Mouse (Mus musculus): ENCODE data around the gene Tcta. TPM values are rescaled to one million over a fixed set of nuclear protein-coding genes. Genes with fewer than 3 reads are reported as not detected.
A peak's percentile ranks its signal among the peaks of the same experiment; 100 is the strongest.

The Tcta gene
- total and polyA plus RNA-seq, 3 experiments, result 3.0 to 8.7 (median 7.3) TPM

DNA sequence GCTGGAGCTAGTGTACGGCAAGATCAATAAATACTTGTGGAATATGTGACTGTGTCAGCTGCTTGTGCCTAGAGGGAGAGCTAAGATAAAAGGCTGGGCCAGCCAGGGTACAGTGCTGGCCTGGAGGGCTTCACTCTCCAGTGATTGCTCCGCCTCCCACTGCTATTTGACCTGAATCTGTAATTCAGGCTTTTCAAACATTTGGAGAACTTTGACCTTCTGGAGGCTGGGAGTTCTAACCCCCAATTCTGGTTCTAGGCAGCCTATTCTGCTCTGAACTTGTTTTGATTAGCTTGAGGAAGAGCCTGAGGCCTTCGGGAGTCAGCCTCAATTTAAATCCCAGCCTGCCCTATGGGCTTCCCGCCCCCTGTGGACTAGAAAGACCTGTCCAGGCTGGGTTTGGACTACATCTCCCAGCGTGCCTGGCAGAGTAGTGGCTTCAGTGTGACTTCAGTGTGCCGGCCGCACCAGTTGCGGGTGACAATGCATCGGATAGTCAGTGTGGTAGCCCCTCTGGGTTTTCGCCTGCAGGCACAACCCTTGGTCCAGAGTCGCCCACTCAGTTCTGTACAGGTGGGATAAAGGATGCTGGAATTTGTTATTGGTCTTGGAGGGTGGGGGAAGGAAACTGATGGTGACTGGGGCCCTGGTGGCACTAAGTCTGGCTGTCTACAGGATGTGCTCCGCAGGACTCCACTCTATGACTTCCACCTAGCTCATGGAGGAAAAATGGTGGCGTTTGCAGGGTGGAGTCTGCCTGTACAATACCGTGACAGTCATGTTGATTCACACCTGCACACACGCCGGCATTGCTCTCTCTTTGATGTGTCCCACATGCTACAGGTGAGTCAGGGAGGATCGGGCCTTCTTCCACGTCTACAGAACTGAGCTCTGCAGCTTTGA lies 9.3 kb downstream of the Tcta start, which contains the start of gene Amt:
Gene Amt (plus strand): TSS at position 401 of the 903 bp plus-strand sequence.
- no peak within 1 kb of the TSS for H3K27ac ChIP-seq (ENCODE audit: insufficient read depth, low read depth)
- no peak for DNase-seq (ENCODE audit: extremely low read depth)

GRCm38 (mm10) chr9:108290773-108291172 lies 15.2 kb downstream of the Tcta start:
- Histone ChIP-seq H3K9me3 (replicated peaks; ENCODE audit: low read length) (no peaks in the 10 kb centered on the region), H3K9ac (ENCODE audit: insufficient read depth, low read depth) (peak overlapping the region; percentile 65), H3K4me3 (replicated peaks in 1 of 3; ENCODE audit: low read depth in 2 of 3, low read length in 2 of 3, poor library complexity in 1 of 3) (peak overlapping the region; percentile 70 to 82 (median 71)), H3K27me3 (replicated peaks) (no peaks in the 10 kb centered on the region), H3K79me2 (replicated peaks; ENCODE audit: control insufficient read depth, extremely low read depth, insufficient read depth, poor library complexity, severe bottlenecking) (no peaks in the 10 kb centered on the region), H3K36me3 (replicated peaks in 1 of 2; ENCODE audit: control insufficient read depth in 1 of 2, insufficient read depth in 1 of 2, low read length in 1 of 2) (peaks cover 4 to 23% of the 10 kb centered on the region in 2 experiments), H3K4me2 (ENCODE audit: insufficient read depth, low read depth, poor library complexity, severe bottlenecking) (peak overlapping the region; percentile 57), H3K4me1 (ENCODE audit: control insufficient read depth in 1 of 2, insufficient read depth in 2 of 2) (peaks cover 4 to 11% of the 10 kb centered on the region in 2 experiments; a peak in 3 of 4 replicates), H3K27ac (ENCODE audit: insufficient read depth, low read depth) (no peak overlapping the region)
- TF ChIP-seq MAX (IDR thresholded peaks at IDR 0.05; ENCODE audit: low read length) (no peak), ZC3H11A (IDR thresholded peaks at IDR 0.05; ENCODE audit: low read depth, low read length) (no peak), MXI1 (IDR thresholded peaks at IDR 0.05; ENCODE audit: low read depth, low read length) (no peak), ZNF384 (IDR thresholded peaks at IDR 0.05; ENCODE audit: low read depth, low read length) (no peak), TBP (conservative IDR thresholded peaks at IDR 0.05; ENCODE audit: low read depth, low read length) (no peak), KAT2A (IDR thresholded peaks at IDR 0.05; ENCODE audit: insufficient replicate concordance, low read length) (no peak), PAX5 (IDR thresholded peaks at IDR 0.05; ENCODE audit: low read length) (no peak), GABPA (IDR thresholded peaks at IDR 0.05; ENCODE audit: insufficient replicate concordance, low read depth, low read length) (no peak), UBTF (IDR thresholded peaks at IDR 0.05; ENCODE audit: low read depth, low read length) (no peak), CHD1 (IDR thresholded peaks at IDR 0.05; ENCODE audit: low read depth, low read length) (no peak), CHD2 (IDR thresholded peaks at IDR 0.05; ENCODE audit: low read length) (no peak), POLR2AphosphoS2 (IDR thresholded peaks at IDR 0.05; ENCODE audit: low read depth, low read length) (no peak), SMC3 (IDR thresholded peaks at IDR 0.05; ENCODE audit: low read depth, low read length) (no peak), TCF12 (IDR thresholded peaks at IDR 0.05; ENCODE audit: low read depth, low read length) (no peak), POLR2A (IDR thresholded peaks at IDR 0.05; ENCODE audit: low read depth, low read length) (no peak), RCOR1 (conservative IDR thresholded peaks at IDR 0.05; ENCODE audit: low read depth, low read length) (no peak), ETS1 (conservative IDR thresholded peaks at IDR 0.05; ENCODE audit: low read depth, low read length) (no peak), ZMIZ1 (IDR thresholded peaks at IDR 0.05; ENCODE audit: low read depth, low read length) (no peak), MYC (IDR thresholded peaks at IDR 0.05; ENCODE audit: low read depth, low read length) (no peak), USF1 (IDR thresholded peaks at IDR 0.05; ENCODE audit: low read depth, low read length) (no peak)
- dilution Hi-C loops (cut with MboI; ENCODE audit: extremely low pct_ligation_motif_present, extremely low pct_unique_long_range_greater_than_20kb, low sequenced_read_pairs) (no loop called here), in situ Hi-C loops (cut with MboI; ENCODE audit: low pct_ligation_motif_present, low pct_unique_long_range_greater_than_20kb, low sequenced_read_pairs) (no loop called here)
- no peak for DNase-seq (ENCODE audit: extremely low read depth)

More for the DNA sequence above, 9.3 kb downstream of the Tcta start, which contains the start of gene Amt:
- dilution Hi-C loops (cut with MboI; ENCODE audit: extremely low pct_ligation_motif_present, extremely low pct_unique_long_range_greater_than_20kb, low sequenced_read_pairs), result no loop called here
- Histone ChIP-seq H3K4me1 (ENCODE audit: control insufficient read depth in 1 of 2, insufficient read depth in 2 of 2) (peaks cover 0 to 17% of the 10 kb centered on the region in 2 experiments; a peak in 2 of 4 replicates), H3K9me3 (replicated peaks; ENCODE audit: low read length) (no peaks in the 10 kb centered on the region), H3K4me3 (replicated peaks in 1 of 3; ENCODE audit: low read depth in 2 of 3, low read length in 2 of 3, poor library complexity in 1 of 3) (no peak within 1 kb of the TSS), H3K4me2 (ENCODE audit: insufficient read depth, low read depth, poor library complexity, severe bottlenecking) (no peak within 1 kb of the TSS), H3K79me2 (replicated peaks; ENCODE audit: control insufficient read depth, extremely low read depth, insufficient read depth, poor library complexity, severe bottlenecking) (no peaks in the 10 kb centered on the region), H3K9ac (ENCODE audit: insufficient read depth, low read depth) (no peak within 1 kb of the TSS), H3K36me3 (replicated peaks in 1 of 2; ENCODE audit: control insufficient read depth in 1 of 2, insufficient read depth in 1 of 2, low read length in 1 of 2) (peaks cover 20 to 54% of the 10 kb centered on the region in 2 experiments), H3K27me3 (replicated peaks) (no peaks in the 10 kb centered on the region)
- in situ Hi-C loops (cut with MboI; ENCODE audit: low pct_ligation_motif_present, low pct_unique_long_range_greater_than_20kb, low sequenced_read_pairs), result no loop called here
- TF ChIP-seq MAFK (IDR thresholded peaks at IDR 0.05; ENCODE audit: insufficient replicate concordance, low read length) (no peak), TBP (conservative IDR thresholded peaks at IDR 0.05; ENCODE audit: low read depth, low read length) (no peak), IRF4 (IDR thresholded peaks at IDR 0.05; ENCODE audit: low read depth, low read length) (no peak), CTCF (conservative IDR thresholded peaks at IDR 0.05 in 1 of 2, IDR thresholded peaks at IDR 0.05 in 1 of 2; ENCODE audit: low read depth in 2 of 2, low read length in 2 of 2) (no peak), MAZ (IDR thresholded peaks at IDR 0.05; ENCODE audit: low read depth, low read length) (no peak), ZKSCAN1 (IDR thresholded peaks at IDR 0.05; ENCODE audit: borderline replicate concordance, low read depth, low read length) (no peak), KAT2A (IDR thresholded peaks at IDR 0.05; ENCODE audit: insufficient replicate concordance, low read length) (no peak), USF2 (conservative IDR thresholded peaks at IDR 0.05; ENCODE audit: low read depth, low read length) (no peak), EP300 (IDR thresholded peaks at IDR 0.05; ENCODE audit: low read length) (no peak), ETS1 (conservative IDR thresholded peaks at IDR 0.05; ENCODE audit: low read depth, low read length) (no peak), CHD2 (IDR thresholded peaks at IDR 0.05; ENCODE audit: low read length) (no peak), TCF12 (IDR thresholded peaks at IDR 0.05; ENCODE audit: low read depth, low read length) (no peak), JUND (conservative IDR thresholded peaks at IDR 0.05; ENCODE audit: low read depth, low read length) (no peak), POLR2A (IDR thresholded peaks at IDR 0.05; ENCODE audit: low read depth, low read length) (no peak), MEF2A (IDR thresholded peaks at IDR 0.05; ENCODE audit: borderline replicate concordance, low read depth, low read length) (no peak), RAD21 (IDR thresholded peaks at IDR 0.05; ENCODE audit: low read depth, low read length) (no peak), RCOR1 (conservative IDR thresholded peaks at IDR 0.05; ENCODE audit: low read depth, low read length) (no peak), SIN3A (IDR thresholded peaks at IDR 0.05; ENCODE audit: low read length) (no peak)
